Mouse (Mus musculus): ENCODE measurements at regions not wholly inside any gene's neighbourhood (a gene's known extent, or its start where the extent isn't known, plus 50 kb on each side); places are given as distances from the start of the nearest gene placed in this dataset.

GRCm38 (mm10) chr9:46735664-46736067 lies 262.9 kb upstream of the Gm4791 start:
- no peak for TF ChIP-seq POLR2A (IDR thresholded peaks at IDR 0.05; ENCODE audit: borderline replicate concordance, extremely low read depth, insufficient read depth, insufficient read length, poor library complexity, severe bottlenecking)
- peak; percentile 92 for TF ChIP-seq CTCF (IDR thresholded peaks at IDR 0.05; ENCODE audit: borderline replicate concordance, extremely low read depth, insufficient read depth, insufficient read length)
- peak; percentile 88 for DNase-seq (ENCODE audit: low read depth)

- peak; percentile 84 for DNase-seq (ENCODE audit: low read depth)
- TF ChIP-seq POLR2A (IDR thresholded peaks at IDR 0.05; ENCODE audit: borderline replicate concordance, extremely low read depth, insufficient read depth, insufficient read length, poor library complexity, severe bottlenecking), result no peak
- no peak for TF ChIP-seq CTCF (IDR thresholded peaks at IDR 0.05; ENCODE audit: borderline replicate concordance, extremely low read depth, insufficient read depth, insufficient read length)
Observed at GRCm38 (mm10) chr9:46728465-46728864, 270.1 kb upstream of the Gm4791 start.

GRCm38 (mm10) chr9:46724231-46724630 lies 274.3 kb upstream of the Gm4791 start:
- no peak for TF ChIP-seq POLR2A (IDR thresholded peaks at IDR 0.05; ENCODE audit: borderline replicate concordance, extremely low read depth, insufficient read depth, insufficient read length, poor library complexity, severe bottlenecking)
- TF ChIP-seq CTCF (IDR thresholded peaks at IDR 0.05; ENCODE audit: borderline replicate concordance, extremely low read depth, insufficient read depth, insufficient read length), result no peak
- peak; percentile 23 for DNase-seq (ENCODE audit: low read depth)

- DNase-seq (ENCODE audit: low read depth), result no peak
Observed at GRCm38 (mm10) chr9:46713415-46713814, 285.1 kb upstream of the Gm4791 start.

GRCm38 (mm10) chr9:46704151-46704905 lies 294.2 kb upstream of the Gm4791 start:
- peak; percentile 18 for DNase-seq (ENCODE audit: low read depth)
- no peak for TF ChIP-seq POLR2A (IDR thresholded peaks at IDR 0.05; ENCODE audit: borderline replicate concordance, extremely low read depth, insufficient read depth, insufficient read length, poor library complexity, severe bottlenecking)
- no peak for TF ChIP-seq CTCF (IDR thresholded peaks at IDR 0.05; ENCODE audit: borderline replicate concordance, extremely low read depth, insufficient read depth, insufficient read length)

More at GRCm38 (mm10) chr9:46713415-46713814, 285.1 kb upstream of the Gm4791 start:
- TF ChIP-seq CTCF (IDR thresholded peaks at IDR 0.05; ENCODE audit: borderline replicate concordance, extremely low read depth, insufficient read depth, insufficient read length) (no peak), POLR2A (IDR thresholded peaks at IDR 0.05; ENCODE audit: borderline replicate concordance, extremely low read depth, insufficient read depth, insufficient read length, poor library complexity, severe bottlenecking) (no peak)

GRCm38 (mm10) chr9:46703674-46704073 lies 294.9 kb upstream of the Gm4791 start:
- no peak for TF ChIP-seq CTCF (IDR thresholded peaks at IDR 0.05; ENCODE audit: borderline replicate concordance, extremely low read depth, insufficient read depth, insufficient read length)
- TF ChIP-seq POLR2A (IDR thresholded peaks at IDR 0.05; ENCODE audit: borderline replicate concordance, extremely low read depth, insufficient read depth, insufficient read length, poor library complexity, severe bottlenecking), result no peak

GRCm38 (mm10) chr9:46702901-46703636 lies 295.5 kb upstream of the Gm4791 start:
- peak; percentile 66 for DNase-seq (ENCODE audit: low read depth)
- TF ChIP-seq POLR2A (IDR thresholded peaks at IDR 0.05; ENCODE audit: borderline replicate concordance, extremely low read depth, insufficient read depth, insufficient read length, poor library complexity, severe bottlenecking) (no peak), CTCF (IDR thresholded peaks at IDR 0.05; ENCODE audit: borderline replicate concordance, extremely low read depth, insufficient read depth, insufficient read length) (no peak)

More at GRCm38 (mm10) chr9:46703674-46704073, 294.9 kb upstream of the Gm4791 start:
- DNase-seq (ENCODE audit: low read depth), result peak; percentile 89

GRCm38 (mm10) chr9:46702053-46702900 lies 296.3 kb upstream of the Gm4791 start:
- peak; percentile 84 for DNase-seq (ENCODE audit: low read depth)
- TF ChIP-seq CTCF (IDR thresholded peaks at IDR 0.05; ENCODE audit: borderline replicate concordance, extremely low read depth, insufficient read depth, insufficient read length), result no peak
- no peak for TF ChIP-seq POLR2A (IDR thresholded peaks at IDR 0.05; ENCODE audit: borderline replicate concordance, extremely low read depth, insufficient read depth, insufficient read length, poor library complexity, severe bottlenecking)

- TF ChIP-seq POLR2A (IDR thresholded peaks at IDR 0.05; ENCODE audit: borderline replicate concordance, extremely low read depth, insufficient read depth, insufficient read length, poor library complexity, severe bottlenecking) (no peak), CTCF (IDR thresholded peaks at IDR 0.05; ENCODE audit: borderline replicate concordance, extremely low read depth, insufficient read depth, insufficient read length) (no peak)
Observed at GRCm38 (mm10) chr9:46696171-46696570, 302.4 kb upstream of the Gm4791 start.

GRCm38 (mm10) chr9:46689331-46689730 lies 309.2 kb upstream of the Gm4791 start:
- DNase-seq (ENCODE audit: low read depth), result peak; percentile 56
- TF ChIP-seq CTCF (IDR thresholded peaks at IDR 0.05; ENCODE audit: borderline replicate concordance, extremely low read depth, insufficient read depth, insufficient read length), result no peak
- no peak for TF ChIP-seq POLR2A (IDR thresholded peaks at IDR 0.05; ENCODE audit: borderline replicate concordance, extremely low read depth, insufficient read depth, insufficient read length, poor library complexity, severe bottlenecking)

More at GRCm38 (mm10) chr9:46696171-46696570, 302.4 kb upstream of the Gm4791 start:
- DNase-seq (ENCODE audit: low read depth), result no peak

Measured in brain, embryonic 14.5 days (tissue).